Mouse (Mus musculus) ES-E14 (cell line): ENCODE measurements around the gene Rbp7.

Experiments
- CHD2 ChIP-seq: IDR thresholded peaks from 2 replicates; pipeline ENCODE4 v1.6.1; 2014; ENCODE audit warnings: mild to moderate bottlenecking, low read depth, low read length, inconsistent platforms
- HCFC1 ChIP-seq: IDR thresholded peaks from 2 replicates; pipeline ENCODE4 v1.6.1; 2012; ENCODE audit warnings: low read length, inconsistent platforms, borderline replicate concordance; ENCODE audit not compliant: insufficient read depth

DNA sequence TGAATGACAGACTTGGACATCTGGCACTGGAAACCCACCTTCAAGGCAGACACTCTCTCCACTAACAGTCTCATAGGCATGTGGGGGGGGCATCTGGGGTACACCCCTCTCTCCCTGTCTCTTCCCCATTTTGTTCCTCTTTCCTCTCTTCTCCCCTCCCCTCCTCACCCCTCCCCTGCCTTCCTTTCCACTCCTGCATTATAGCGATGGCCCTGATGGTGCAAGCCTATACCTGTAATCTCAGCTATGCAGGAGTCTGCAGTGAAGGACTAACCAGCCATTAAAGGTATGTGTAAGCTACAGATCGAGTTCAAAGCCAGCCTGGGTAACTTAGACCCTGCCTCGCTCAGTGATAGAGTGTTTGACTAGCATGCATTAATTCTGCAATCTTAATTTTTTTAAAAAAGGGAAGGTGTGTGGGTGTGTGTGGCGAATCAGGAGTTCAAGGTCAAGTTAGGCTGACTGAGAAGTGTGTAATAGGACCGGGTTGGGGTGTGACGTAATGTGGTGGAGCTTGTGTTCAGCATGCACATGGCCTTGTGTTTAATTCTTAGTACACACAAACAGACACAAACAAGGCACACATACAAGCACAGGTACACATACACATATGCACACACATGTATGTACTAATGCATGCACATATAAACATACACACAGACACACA is 7.7 kb upstream of the Rbp7 start:
- no peak for TF ChIP-seq CHD2
- no peak for TF ChIP-seq HCFC1
